Mouse (Mus musculus) kidney, postnatal 0 days (tissue): ENCODE results near the gene Gfap. TPM values are rescaled to one million over a fixed set of nuclear protein-coding genes. Genes with fewer than 3 reads are reported as not detected.

Source experiments
- ATAC-seq: fragments of 200-750 bp; cut with Nextera tagmentation; replicated peaks from 2 replicates; pipeline ENCODE4 v1.8.0; 2017; ENCODE audit warnings: low read depth, moderate number of reproducible peaks, moderate TSS enrichment, moderate library complexity; ENCODE audit not compliant: low FRiP score
- DNase-seq: peaks from one replicate; pipeline ENCODE4 v3.0.0-alpha.2; 2016; ENCODE audit warnings: low spot score
- H3K27ac ChIP-seq: fragments of 300-500 bp; sonication (generic); 2 replicates; pipeline ENCODE4 v1.5.1; 2014; ENCODE audit warnings: mild to moderate bottlenecking
- H3K27me3 ChIP-seq: fragments of 300-500 bp; sonication (generic); 2 replicates; pipeline ENCODE4 v1.6.1; 2014; ENCODE audit warnings: low read length, mixed read lengths; ENCODE audit not compliant: insufficient read depth
- H3K36me3 ChIP-seq: fragments of 300-500 bp; sonication (generic); 2 replicates; pipeline ENCODE4 v1.6.1; 2014; ENCODE audit warnings: low read length, mixed read lengths; ENCODE audit not compliant: insufficient read depth
- H3K4me1 ChIP-seq: fragments of 300-500 bp; sonication (generic); replicated peaks from 2 replicates; pipeline ENCODE4 v1.6.1; 2014; ENCODE audit warnings: antibody characterized with exemption, low read length, mixed read lengths; ENCODE audit not compliant: insufficient read depth
- H3K4me2 ChIP-seq: fragments of 300-500 bp; sonication (generic); 2 replicates; pipeline ENCODE4 v1.6.1; 2014; ENCODE audit warnings: mild to moderate bottlenecking, low read length, moderate library complexity, mixed read lengths
- H3K4me3 ChIP-seq: fragments of 300-500 bp; sonication (generic); replicated peaks from 2 replicates; pipeline ENCODE4 v1.5.1; 2014; ENCODE audit warnings: low read depth, low read length
- H3K9ac ChIP-seq: fragments of 300-500 bp; sonication (generic); 2 replicates; pipeline ENCODE4 v1.6.1; 2014; ENCODE audit warnings: low read depth, low read length
- H3K9me3 ChIP-seq: fragments of 300-500 bp; sonication (generic); replicated peaks from 2 replicates; pipeline ENCODE4 v1.6.1; 2016; ENCODE audit warnings: low read length, inconsistent platforms, mixed read lengths
- CTCF ChIP-seq: IDR thresholded peaks from 2 replicates; pipeline ENCODE4 v1.5.1; 2016; ENCODE audit warnings: antibody characterized with exemption, low read depth, mild to moderate bottlenecking, moderate library complexity
- WGBS: fragments of 180-500 bp; shearing (Covaris S2); extraction: QIAGEN DNeasy Blood & Tissue Kit; methylation state at CpG from one replicate; pipeline ENCODE4 v1.1.7; 2014; 5-methylcytosine and 5-hydroxymethylcytosine counted together
- polyA plus RNA-seq: library from polyadenylated mRNA; unstranded; fragments of >200 nt; fragmentation: Nextera tagmentation; extraction: Ambion mirVana; gene quantifications from 2 replicates; pipeline ENCODE4 v1.2.1, GENCODE M21; 2015

Gfap gene
- polyA plus RNA-seq: 0.20 and 0.33 TPM in 2 replicates

GRCm38 (mm10) chr11:102900763-102901162 lies at the start of gene Gfap:
TSS of gene Gfap (minus strand) at chr11:102900912.
- no peak within 1 kb of the TSS for H3K9ac ChIP-seq
- no peak within 1 kb of the TSS; the same call in 1 of the 2 replicates for H3K4me2 ChIP-seq
- no peaks in the 10 kb centered on the region for H3K4me1 ChIP-seq
- no peaks in the 10 kb centered on the region for H3K9me3 ChIP-seq
- peak; percentile 98 for TF ChIP-seq CTCF
- DNase-seq (peak; percentile 94), ATAC-seq (peak; percentile 50; the same call in 1 of the 2 replicates)
- H3K27me3 ChIP-seq: no peaks in the 10 kb centered on the region
- 0 out of 2 replicates have a peak, but pooled peaks cover 3% of the 10 kb centered on the region for H3K36me3 ChIP-seq
- no peak within 1 kb of the TSS for H3K27ac ChIP-seq
- 6% methylated on average over 7 of the region's 7 CpGs for WGBS
- H3K4me3 ChIP-seq: no peak within 1 kb of the TSS

GRCm38 (mm10) chr11:102948043-102948961 lies 47.6 kb upstream of the Gfap start:
- Histone ChIP-seq H3K36me3 (no peaks in the 10 kb centered on the region), H3K4me3 (peak overlapping the region; percentile 49), H3K9me3 (no peaks in the 10 kb centered on the region), H3K9ac (peak overlapping the region; percentile 60), H3K27me3 (peaks cover 40% of the 10 kb centered on the region), H3K4me1 (peaks cover 14% of the 10 kb centered on the region), H3K4me2 (peak overlapping the region; percentile 90), H3K27ac (no peak overlapping the region; the same call in 1 of the 2 replicates)
- TF ChIP-seq CTCF: no peak
- WGBS: 2% methylated on average over 51 of the region's 51 CpGs
- peak; percentile 47; the same call in 1 of the 2 replicates for ATAC-seq
- DNase-seq: peak; percentile 72

- 15% methylated on average over 8 of the region's 8 CpGs for WGBS
Observed at GRCm38 (mm10) chr11:102946992-102947343, 46.3 kb upstream of the Gfap start.

GRCm38 (mm10) chr11:102946265-102946991 lies 45.7 kb upstream of the Gfap start, which contains the start of gene C1ql1:
TSS of gene C1ql1 (minus strand) at chr11:102946688.
- no peak for TF ChIP-seq CTCF
- Histone ChIP-seq H3K27me3 (peaks cover 44% of the 10 kb centered on the region), H3K9me3 (no peaks in the 10 kb centered on the region), H3K9ac (0 out of 2 replicates have a peak within 1 kb of the TSS, but pooled peaks have one; percentile 23), H3K4me2 (peak within 1 kb of the TSS; percentile 56), H3K36me3 (no peaks in the 10 kb centered on the region), H3K4me1 (peaks cover 14% of the 10 kb centered on the region), H3K27ac (no peak within 1 kb of the TSS), H3K4me3 (peak within 1 kb of the TSS; percentile 24)
- DNase-seq (peak; percentile 94), ATAC-seq (peak; percentile 86)
- WGBS: under 1% methylated on average over 75 of the region's 87 CpGs

More at GRCm38 (mm10) chr11:102946992-102947343, 46.3 kb upstream of the Gfap start:
- TF ChIP-seq CTCF: peak; percentile 34; the same call in 1 of the 2 replicates
- no peaks in the 10 kb centered on the region for H3K9me3 ChIP-seq
- ATAC-seq: no peak
- H3K4me1 ChIP-seq: peaks cover 14% of the 10 kb centered on the region
- H3K36me3 ChIP-seq: no peaks in the 10 kb centered on the region
- no peak overlapping the region for H3K9ac ChIP-seq
- H3K27ac ChIP-seq: no peak overlapping the region
- H3K4me2 ChIP-seq: peak overlapping the region; percentile 56
- peak overlapping the region; percentile 24 for H3K4me3 ChIP-seq
- no peak for DNase-seq
- H3K27me3 ChIP-seq: peaks cover 44% of the 10 kb centered on the region

GRCm38 (mm10) chr11:102945306-102946264 lies 44.9 kb upstream of the Gfap start:
- peaks cover 44% of the 10 kb centered on the region for H3K27me3 ChIP-seq
- no peaks in the 10 kb centered on the region for H3K36me3 ChIP-seq
- 2% methylated on average over 54 of the region's 54 CpGs for WGBS
- DNase-seq: no peak
- no peak for TF ChIP-seq CTCF
- no peak overlapping the region for H3K27ac ChIP-seq
- peaks cover 14% of the 10 kb centered on the region for H3K4me1 ChIP-seq
- peak overlapping the region; percentile 56 for H3K4me2 ChIP-seq
- no peak overlapping the region for H3K9ac ChIP-seq
- peak overlapping the region; percentile 24 for H3K4me3 ChIP-seq
- ATAC-seq: no peak
- H3K9me3 ChIP-seq: no peaks in the 10 kb centered on the region
